Mouse (Mus musculus) CH12.LX (cell line): ENCODE measurements around the gene A030005K14Rik.

Source experiments
- MXI1 ChIP-seq: IDR thresholded peaks from 2 replicates; pipeline ENCODE4 v1.6.1; 2011; ENCODE audit warnings: mild to moderate bottlenecking, low read depth, low read length, improper control_type of control experiment
- SIN3A ChIP-seq: IDR thresholded peaks from 2 replicates; pipeline ENCODE4 v1.6.1; 2012; ENCODE audit warnings: low read length, improper control_type of control experiment, inconsistent platforms

DNA sequence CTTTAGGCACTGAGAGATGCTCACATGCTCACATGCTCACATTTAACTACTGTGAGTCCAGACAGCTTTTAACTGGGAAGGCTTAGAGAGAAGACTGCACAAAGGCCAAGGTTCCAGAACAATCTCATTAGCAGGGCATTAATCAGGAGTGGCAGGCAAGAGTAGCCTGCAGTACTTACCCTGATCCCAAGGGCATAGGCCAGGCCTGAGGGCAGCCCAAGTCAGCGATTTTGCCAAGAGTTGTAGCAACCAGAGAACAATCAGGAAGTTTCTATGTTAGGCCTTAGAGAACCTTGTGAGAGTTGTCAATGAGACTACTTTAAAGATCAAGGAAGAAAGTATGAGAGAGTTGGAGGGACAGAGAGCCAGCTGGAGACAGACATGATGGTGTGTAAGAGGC is 697 bp downstream of the A030005K14Rik start:
- TF ChIP-seq MXI1: no peak
- TF ChIP-seq SIN3A: no peak
